Mouse (Mus musculus) gastrocnemius, adult 2 months (tissue): ENCODE measurements around the gene Itgb1bp1. TPM values are rescaled to one million over a fixed set of nuclear protein-coding genes. Genes with fewer than 3 reads are reported as not detected.
A peak's percentile ranks its signal among the peaks of the same experiment; 100 is the strongest.

Source experiments
- DNase-seq: peaks from one replicate; pipeline ENCODE4 v3.0.0; 2022
- H3K27ac ChIP-seq: fragments of 200-600 bp; 2 replicates; pipeline ENCODE4 v1.8.1; 2022; ENCODE audit warnings: mild to moderate bottlenecking
- H3K4me3 ChIP-seq: fragments of 200-600 bp; 2 replicates; pipeline ENCODE4 v1.8.1; 2022; ENCODE audit warnings: mild to moderate bottlenecking, moderate library complexity
- CTCF ChIP-seq: fragments of 200-600 bp; IDR thresholded peaks from 2 replicates; pipeline ENCODE4 v1.8.1; 2022; ENCODE audit warnings: antibody characterized with exemption, mild to moderate bottlenecking, moderate library complexity
- intact Hi-C: fragments of 180-260 bp; cut with DNase I; formaldehyde crosslinking; loops from one replicate; pipeline ENCODE4 v1.15.1; 2025
- total RNA-seq, 2 experiments: library from RNA; stranded (reverse); gene quantifications; 2 replicates each; pipeline ENCODE4 v1.2.3; 2021

Gene Itgb1bp1
- total RNA-seq, 2 experiments from 2014 or later, result 39.0 to 42.1 TPM

DNA sequence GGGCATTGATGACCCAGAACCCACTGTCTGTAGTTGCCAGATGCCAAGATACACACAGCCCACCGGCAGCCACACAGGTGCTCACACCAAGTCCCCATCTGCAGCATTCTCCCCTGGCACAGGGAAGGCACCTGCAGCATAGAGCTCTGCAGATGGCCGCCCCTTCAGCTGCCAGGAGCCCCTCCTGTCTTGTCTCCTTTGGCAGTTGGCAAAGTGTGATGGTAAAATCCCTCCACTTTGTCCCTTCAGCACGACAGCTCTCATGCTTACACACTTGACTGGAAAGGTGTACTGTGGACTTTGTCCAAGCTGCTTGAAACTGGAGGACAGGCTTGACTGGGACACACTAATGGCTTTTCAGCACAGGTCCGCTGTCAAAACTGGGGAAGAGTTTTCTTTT lies 34.2 kb upstream of the Itgb1bp1 start:
- intact Hi-C loops, result no loop called here
- Histone ChIP-seq H3K4me3 (no peak overlapping the region), H3K27ac (no peak overlapping the region)
- no peak for TF ChIP-seq CTCF
- no peak for DNase-seq

DNA sequence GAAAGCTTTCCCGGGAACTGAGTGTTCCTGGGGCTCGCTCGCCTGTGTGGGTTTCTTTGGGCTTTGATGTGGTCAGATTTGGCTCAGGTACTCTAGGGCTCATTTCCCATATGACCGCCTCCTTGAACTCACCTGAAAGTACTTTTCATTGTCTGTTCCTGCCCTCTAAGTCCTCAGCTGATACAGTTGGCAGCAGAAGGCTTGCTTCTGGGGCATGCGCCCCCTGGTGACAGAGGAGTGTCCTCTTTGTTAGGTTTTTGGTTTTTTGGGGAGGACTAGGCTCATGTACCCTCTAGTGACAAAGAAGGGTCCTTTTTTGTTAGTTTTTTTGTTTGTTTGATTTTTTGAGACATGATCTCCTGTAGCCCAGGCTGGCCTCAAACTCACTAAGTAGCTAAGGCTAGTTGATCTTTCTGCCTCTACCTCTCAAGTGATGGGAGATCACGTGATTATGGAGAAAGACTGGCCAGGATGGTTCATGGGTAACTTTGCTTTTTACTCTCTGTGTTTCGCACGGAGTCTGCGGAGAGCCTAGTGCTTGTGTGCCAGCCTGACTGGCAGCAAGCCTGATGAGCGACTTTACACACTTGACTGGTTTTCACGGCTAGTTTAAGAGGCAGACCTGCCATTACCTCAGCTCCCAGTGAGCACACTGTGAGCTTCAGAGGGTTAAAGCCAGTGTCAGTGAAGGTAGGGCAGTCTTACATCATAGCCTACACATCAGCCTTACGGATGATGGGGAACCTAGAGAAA lies 32.2 kb upstream of the Itgb1bp1 start:
- TF ChIP-seq CTCF, result peak; percentile 83
- DNase-seq, result peak; percentile 62
- Histone ChIP-seq H3K4me3 (no peak overlapping the region), H3K27ac (no peak overlapping the region)
- intact Hi-C loops, result no loop called here

DNA sequence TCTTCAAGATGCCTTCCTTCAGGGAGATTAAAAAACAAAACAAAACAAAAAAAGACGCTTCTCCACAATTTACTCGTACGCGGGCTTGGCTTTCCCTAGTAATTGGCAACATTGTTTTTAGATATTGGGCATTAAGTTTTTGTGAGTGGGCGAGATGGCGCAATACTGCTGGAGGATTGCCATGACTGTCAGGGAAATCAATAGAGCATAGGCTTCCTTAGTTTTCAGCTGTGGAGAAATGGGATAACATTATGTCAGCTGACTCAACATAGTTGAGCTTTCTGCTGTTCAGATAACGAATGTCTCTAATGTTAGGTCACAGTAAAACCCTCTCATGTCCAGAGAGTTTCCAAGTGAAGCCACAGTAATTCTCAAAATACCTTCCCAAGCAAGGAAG lies 30.8 kb upstream of the Itgb1bp1 start:
- Histone ChIP-seq H3K4me3 (peak overlapping the region; percentile 94), H3K27ac (peak overlapping the region; percentile 87)
- intact Hi-C loops, result no loop called here
- no peak for TF ChIP-seq CTCF
- DNase-seq, result peak; percentile 58

DNA sequence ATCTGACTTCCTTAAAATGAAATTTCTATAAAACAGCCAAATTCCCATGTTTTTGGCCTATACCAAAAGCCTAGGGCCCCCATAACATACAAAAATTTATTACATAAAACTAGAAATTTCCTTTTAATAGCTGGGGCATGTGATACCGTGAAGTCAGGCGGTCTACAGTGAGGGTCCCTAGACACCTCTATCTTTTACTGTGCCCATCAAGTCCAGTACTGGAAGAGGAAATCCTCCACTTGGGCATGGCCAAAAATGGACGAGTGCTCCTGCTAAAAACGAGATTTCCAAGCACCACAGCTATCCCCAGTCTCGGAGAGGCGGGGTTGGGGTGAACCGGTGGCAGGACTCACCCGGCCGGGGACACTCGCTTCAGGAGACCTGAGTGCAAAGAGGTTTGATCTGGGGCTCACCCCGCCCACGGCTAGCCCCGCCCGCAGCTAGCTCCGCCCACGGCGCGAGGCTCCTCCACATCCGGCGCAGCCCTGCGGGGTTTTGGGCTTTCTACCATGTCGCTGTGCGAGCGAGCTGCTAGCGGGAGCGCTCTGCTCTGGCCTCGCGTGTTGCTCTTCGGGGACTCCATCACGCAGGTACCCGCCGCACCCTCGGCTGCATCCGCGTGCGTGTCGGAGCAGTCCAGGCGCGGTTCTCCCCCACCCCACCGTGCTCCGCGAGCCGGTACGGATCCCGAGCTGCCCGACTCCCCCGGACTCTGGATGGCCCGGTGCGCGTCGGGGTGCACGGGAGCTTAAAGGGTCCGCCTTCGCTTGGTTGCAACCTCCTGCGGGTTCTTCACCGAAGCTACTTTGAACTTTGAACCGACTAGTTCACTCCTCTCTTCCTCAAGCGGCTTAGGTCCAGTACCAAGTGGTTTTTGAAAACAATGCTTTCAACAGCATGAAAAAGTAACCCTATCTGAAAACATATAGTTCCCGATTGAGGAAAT lies 30.1 kb upstream of the Itgb1bp1 start, which contains the start of gene Iah1:
Gene Iah1 (plus strand): TSS at position 467 of the 946 bp plus-strand sequence.
- no peak for TF ChIP-seq CTCF
- Histone ChIP-seq H3K4me3 (peak within 1 kb of the TSS; percentile 94), H3K27ac (peak within 1 kb of the TSS; percentile 87)
- intact Hi-C loops, result no loop called here
- peak; percentile 88 for DNase-seq

DNA sequence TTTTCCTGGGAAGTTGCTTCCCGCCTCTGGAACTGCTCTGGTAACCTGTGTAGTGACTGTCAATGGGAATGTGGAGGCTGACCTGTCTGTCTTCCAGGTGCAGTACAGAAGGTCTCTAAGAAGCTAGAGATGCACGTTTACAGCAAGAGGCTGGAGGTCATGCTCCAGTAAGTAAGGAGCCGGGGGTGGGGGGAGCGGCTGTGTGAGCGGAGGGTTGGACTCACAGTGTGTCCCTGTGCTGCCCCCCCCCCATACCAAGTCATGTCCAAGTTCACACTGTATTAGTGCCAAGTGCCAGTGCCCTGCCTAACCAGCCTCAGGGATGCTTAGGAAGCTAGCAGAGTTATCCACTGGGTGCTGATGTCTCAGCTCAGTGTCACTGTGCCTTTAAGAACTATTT lies 26.1 kb upstream of the Itgb1bp1 start:
- no peak for TF ChIP-seq CTCF
- no peak overlapping the region for H3K27ac ChIP-seq
- intact Hi-C loops, result no loop called here
- no peak overlapping the region for H3K4me3 ChIP-seq
- DNase-seq, result no peak

DNA sequence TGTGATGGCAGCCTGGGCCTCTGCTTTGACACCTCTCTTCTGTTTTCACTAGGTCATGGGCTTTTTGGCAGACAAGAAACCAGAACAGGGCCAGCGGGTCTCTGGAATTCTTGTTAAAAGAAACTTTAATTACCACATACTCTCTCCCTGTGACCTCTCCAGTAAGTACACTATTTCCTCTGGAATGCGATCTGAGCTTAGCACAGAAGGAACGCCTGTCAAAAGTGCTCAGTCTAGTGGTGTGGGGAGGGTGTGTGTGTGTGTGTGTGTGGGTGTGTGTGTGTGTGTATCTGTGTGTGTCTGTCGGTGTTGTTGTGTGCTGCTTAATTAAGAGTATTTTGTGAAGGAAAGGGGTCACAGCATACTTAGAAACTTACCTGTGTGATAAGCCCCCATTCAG lies 20.6 kb upstream of the Itgb1bp1 start:
- intact Hi-C loops, result no loop called here
- H3K4me3 ChIP-seq, result no peak overlapping the region
- DNase-seq, result no peak
- no peak for TF ChIP-seq CTCF
- H3K27ac ChIP-seq, result no peak overlapping the region

DNA sequence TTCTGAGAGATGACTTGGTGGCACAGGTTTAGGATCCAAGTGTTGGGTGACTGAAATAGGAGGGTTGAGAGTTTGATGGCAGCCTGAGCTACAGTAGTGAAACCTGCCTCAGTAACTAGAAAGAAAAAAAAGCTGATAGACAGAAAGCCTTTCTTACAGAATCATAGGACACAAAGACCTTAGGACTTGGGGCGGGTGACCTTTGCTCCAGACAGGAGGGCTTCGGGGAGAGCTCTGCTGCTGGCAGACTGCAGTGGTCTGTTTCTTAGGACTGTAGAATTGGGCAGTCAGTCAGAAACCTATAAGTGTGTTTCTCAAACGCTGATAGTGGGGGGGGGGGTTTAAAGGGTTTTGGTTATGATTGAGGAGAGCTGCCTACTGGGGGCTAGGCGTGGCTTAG lies 19.7 kb upstream of the Itgb1bp1 start:
- no peak for TF ChIP-seq CTCF

DNA sequence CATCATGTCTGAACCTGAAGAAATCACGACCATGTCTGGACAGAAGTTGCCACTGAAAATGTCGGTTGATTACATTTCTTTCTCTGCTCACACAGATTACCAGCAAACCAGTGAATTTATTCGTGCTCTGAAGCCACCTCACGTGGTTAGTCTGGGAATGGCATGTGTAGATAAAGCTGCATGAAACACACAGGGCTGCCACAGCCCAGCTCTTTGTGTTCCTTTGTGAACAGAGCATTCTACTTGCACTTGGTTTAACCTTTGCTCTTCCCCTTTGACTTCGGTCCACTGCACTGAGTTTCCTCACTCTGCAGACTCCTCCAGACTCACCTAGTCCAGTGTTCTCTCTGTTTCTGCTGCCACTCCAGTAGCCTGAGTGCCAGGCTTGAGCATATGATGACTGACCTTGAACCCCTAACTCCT lies 16.3 kb upstream of the Itgb1bp1 start:
- intact Hi-C loops, result no loop called here
- no peak overlapping the region for H3K27ac ChIP-seq
- H3K4me3 ChIP-seq, result no peak overlapping the region
- no peak for DNase-seq
- TF ChIP-seq CTCF, result no peak

More for the DNA sequence above, 19.7 kb upstream of the Itgb1bp1 start:
- no peak overlapping the region for H3K27ac ChIP-seq
- no peak overlapping the region for H3K4me3 ChIP-seq
- no peak for DNase-seq
- intact Hi-C loops, result no loop called here

DNA sequence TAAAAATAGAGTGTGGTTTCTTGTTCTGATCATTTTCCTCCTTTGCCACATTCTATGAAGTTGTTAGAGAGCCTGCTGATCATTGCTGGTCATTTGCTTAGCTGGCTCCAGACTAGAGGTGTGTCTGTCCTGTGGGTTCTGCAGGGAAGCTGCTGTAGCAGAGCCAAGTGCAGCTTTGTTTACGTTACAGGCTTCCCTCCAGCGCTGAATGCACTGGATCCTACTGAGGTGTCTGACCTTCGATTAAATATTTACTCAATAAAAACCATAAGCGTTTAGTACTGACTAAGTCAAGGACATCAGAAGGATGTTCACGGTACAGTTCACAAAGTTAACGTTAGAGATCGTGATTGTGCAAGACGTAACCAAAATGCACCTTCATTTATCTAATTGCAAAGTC lies 15.8 kb upstream of the Itgb1bp1 start:
- H3K27ac ChIP-seq, result no peak overlapping the region
- DNase-seq, result no peak

DNA sequence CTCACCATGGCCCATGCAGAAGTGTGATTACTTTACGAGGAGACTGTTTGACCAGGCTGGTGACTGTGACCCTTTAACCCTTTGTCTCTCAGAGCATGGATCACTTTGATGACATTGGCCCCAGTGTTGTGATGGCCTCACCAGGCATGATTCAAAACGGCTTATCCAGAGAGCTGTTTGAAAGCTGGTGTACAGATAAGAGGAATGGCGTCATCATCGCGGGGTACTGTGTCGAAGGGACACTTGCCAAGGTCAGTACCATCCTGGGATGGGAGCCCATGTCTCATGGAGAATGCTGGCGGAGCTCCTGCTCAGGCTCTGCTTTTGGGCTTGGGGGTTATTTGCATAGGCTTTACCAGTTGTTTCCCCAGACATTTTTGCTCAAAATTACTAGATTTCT lies 15.2 kb upstream of the Itgb1bp1 start:
- no peak for TF ChIP-seq CTCF
- Histone ChIP-seq H3K27ac (no peak overlapping the region), H3K4me3 (no peak overlapping the region)
- no peak for DNase-seq
- intact Hi-C loops, result no loop called here

More for the DNA sequence above, 15.8 kb upstream of the Itgb1bp1 start:
- intact Hi-C loops, result no loop called here
- no peak for TF ChIP-seq CTCF
- H3K4me3 ChIP-seq, result no peak overlapping the region

DNA sequence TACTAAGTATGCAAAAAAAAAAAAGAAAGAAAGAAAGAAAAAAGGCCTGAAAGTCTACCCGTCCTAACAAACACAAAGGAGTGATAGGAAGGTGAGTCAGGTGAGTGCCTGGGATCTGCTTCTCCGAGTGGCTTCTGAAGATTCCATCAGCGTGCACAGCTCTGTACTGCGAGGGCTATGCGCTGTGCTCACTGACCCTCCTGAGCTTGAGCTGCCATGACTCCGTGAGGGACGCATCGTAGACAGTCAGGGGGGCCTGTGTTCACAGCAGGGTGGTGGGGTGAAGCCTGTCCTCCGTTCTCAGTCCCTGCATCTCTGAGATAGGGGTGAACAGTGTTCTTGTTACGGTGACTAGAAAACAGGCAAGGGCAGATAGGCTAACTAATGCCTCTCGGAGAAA lies 12.8 kb upstream of the Itgb1bp1 start:
- no peak for DNase-seq
- no peak overlapping the region for H3K27ac ChIP-seq
- H3K4me3 ChIP-seq, result no peak overlapping the region
- no peak for TF ChIP-seq CTCF
- intact Hi-C loops, result no loop called here

DNA sequence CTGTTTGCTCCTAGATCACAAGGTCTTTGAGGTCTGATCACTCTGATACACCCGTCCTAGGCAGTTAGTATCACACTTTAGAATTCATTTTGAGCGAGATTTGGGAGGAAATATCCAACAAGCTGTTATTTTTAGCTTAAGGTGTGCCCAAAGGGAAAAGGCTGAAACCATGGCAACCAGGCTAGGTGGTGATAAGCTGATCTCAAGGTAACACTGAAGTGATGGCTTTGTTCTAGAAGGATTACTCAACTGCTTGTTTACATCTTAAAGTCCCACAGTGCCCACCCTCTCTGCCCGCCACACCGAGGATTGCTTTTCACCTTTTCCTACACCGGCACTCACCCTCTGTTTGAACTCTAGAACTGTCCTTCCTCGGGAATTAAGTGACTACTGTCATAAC lies 3.6 kb upstream of the Itgb1bp1 start:
- intact Hi-C loops, result loop anchor here (5.0 kb wide), 1 partner anchor 83 kb away; the partner anchor contains the start of gene Adam17
- Histone ChIP-seq H3K4me3 (no peak overlapping the region), H3K27ac (no peak overlapping the region)
- TF ChIP-seq CTCF, result no peak
- no peak for DNase-seq
